Mouse (Mus musculus) colon, adult 2 months (tissue): ENCODE data around the gene 6430531B16Rik. TPM values are rescaled to one million over a fixed set of nuclear protein-coding genes. Genes with fewer than 3 reads are reported as not detected.

ENCODE experiments used
- polyA plus RNA-seq: library from polyadenylated mRNA; depleted of rRNA; stranded (reverse); fragments of >200 nt; gene quantifications from 2 replicates; pipeline ENCODE4 v1.2.3, GENCODE M21; 2012; rRNA removed

Gene 6430531B16Rik
- 0.16 TPM in 2 replicates for polyA plus RNA-seq

DNA sequence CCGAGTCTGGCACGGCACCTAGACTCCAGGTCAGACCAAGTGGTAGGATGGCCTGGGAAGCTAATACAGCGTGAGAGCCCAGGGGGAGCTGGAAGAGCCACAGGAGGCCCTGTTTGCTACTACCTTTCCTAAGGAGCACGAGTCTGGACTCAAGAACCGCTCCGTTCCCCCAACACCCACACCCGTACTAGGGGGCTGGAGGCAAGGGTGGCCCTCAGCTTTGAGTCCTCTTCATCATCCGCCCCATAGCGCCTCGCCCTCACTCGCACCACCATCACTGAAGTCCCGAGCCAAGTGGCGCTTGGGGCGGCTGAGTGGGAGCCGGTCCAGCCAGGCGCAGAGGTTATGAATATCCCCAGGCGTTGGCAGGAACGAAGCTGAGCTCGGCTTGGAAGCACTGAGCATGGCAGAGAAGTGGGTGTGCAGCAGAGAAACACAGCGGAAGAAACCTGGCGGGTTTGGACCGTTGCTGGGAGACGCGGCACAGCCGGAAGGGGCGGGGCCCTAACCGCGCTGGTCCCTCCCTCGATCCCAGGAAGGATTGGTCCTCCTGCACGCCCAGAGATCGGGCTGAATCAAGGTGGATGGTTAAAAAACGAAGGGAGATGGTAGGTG is at the start of gene 6430531B16Rik:
TSS of gene 6430531B16Rik (minus strand) at position 478 of the 615 bp plus-strand sequence.

DNA sequence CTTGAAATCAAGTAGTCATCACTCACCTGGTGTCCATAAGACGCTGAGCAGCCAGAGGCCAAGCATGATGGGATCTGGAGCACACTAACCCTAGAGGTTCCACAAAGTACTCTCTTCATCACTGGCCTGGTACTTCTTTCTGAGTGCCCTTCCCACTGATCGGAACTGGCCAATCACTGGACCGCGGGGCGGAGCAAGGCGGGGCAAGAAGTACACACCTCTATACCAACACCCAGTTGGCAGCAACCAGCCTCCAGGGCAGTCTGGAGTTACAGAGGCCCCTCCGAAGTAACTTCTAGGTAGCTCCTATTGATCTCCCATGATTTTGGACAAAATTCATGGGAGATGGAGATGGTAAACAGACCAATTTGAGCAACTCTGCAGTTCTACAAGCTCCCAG is 13.9 kb upstream of the 6430531B16Rik start, which contains the start of gene Adam8:
TSS of gene Adam8 (minus strand) at position 157 of the 400 bp plus-strand sequence.

DNA sequence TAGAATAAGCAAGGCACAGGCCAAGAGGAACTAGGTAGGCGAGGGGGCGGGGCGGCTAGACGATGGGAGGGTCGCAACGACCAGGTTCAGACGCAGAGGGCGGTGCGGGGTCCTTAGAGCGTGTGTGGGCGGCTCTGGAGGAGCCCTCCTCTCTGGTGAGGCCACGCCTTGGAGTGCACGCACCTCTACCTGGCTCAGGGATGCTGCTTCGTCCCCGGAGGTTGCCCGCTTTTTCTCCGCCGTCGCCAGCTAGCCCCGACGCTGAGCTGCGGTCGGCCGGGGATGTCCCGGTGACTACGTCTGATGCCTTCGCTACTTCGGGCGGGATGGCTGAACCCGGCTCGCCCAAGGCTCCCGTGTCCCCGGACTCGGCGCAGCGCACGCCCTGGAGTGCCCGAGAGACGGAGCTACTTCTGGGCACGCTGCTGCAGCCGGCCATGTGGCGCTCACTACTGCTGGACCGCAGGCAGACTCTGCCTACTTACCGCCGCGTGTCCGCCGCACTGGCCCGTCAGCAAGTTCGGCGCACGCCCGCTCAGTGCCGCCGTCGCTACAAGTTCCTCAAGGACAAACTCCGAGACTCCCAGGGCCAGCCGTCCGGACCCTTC is 34.8 kb downstream of the 6430531B16Rik start, which contains the start of gene Utf1:
TSS of gene Utf1 (plus strand) at position 116 of the 608 bp plus-strand sequence.

Other genes starting within 250 kb of the 6430531B16Rik start
- 0.21 and 0.38 TPM in 2 replicates for gene Adgra1, start 144.6 kb downstream of the 6430531B16Rik start, polyA plus RNA-seq
- 0.26 and 0.41 TPM in 2 replicates for gene Kndc1, start 84.1 kb downstream of the 6430531B16Rik start, polyA plus RNA-seq
- 0.23 TPM in 1 of 2 replicates, not detected in the other for gene Utf1, start 35.0 kb downstream of the 6430531B16Rik start, polyA plus RNA-seq
- 4.5 and 5.3 TPM in 2 replicates for gene Adam8, start 13.8 kb upstream of the 6430531B16Rik start, polyA plus RNA-seq
- 55.6 and 88.0 TPM in 2 replicates for gene Zfp511, start 57.6 kb upstream of the 6430531B16Rik start, polyA plus RNA-seq
- 13.5 and 15.3 TPM in 2 replicates for gene Tubgcp2, start 57.9 kb upstream of the 6430531B16Rik start, polyA plus RNA-seq
- gene Msx3, start 70.3 kb upstream of the 6430531B16Rik start, polyA plus RNA-seq, result 0.08 and 0.16 TPM in 2 replicates
- 4.1 and 5.0 TPM in 2 replicates for gene Caly, start 103.8 kb upstream of the 6430531B16Rik start, polyA plus RNA-seq
- gene Prap1, start 114.6 kb upstream of the 6430531B16Rik start, polyA plus RNA-seq, result 14.8 and 25.0 TPM in 2 replicates
- gene Fuom, start 123.7 kb upstream of the 6430531B16Rik start, polyA plus RNA-seq, result 100 and 110 TPM in 2 replicates
- gene Paox, start 137.0 kb upstream of the 6430531B16Rik start, polyA plus RNA-seq, result 8.3 and 9.1 TPM in 2 replicates
- 112 and 131 TPM in 2 replicates for gene Echs1, start 137.7 kb upstream of the 6430531B16Rik start, polyA plus RNA-seq
- 14.0 and 15.3 TPM in 2 replicates for gene Mtg1, start 158.8 kb upstream of the 6430531B16Rik start, polyA plus RNA-seq
- 0.93 and 1.4 TPM in 2 replicates for gene Sprn, start 176.1 kb upstream of the 6430531B16Rik start, polyA plus RNA-seq
- gene Olfr522, start 186.0 kb upstream of the 6430531B16Rik start, polyA plus RNA-seq, result not detected in 2 replicates
- gene Olfr523, start 194.5 kb upstream of the 6430531B16Rik start, polyA plus RNA-seq, result 0.10 TPM in 1 of 2 replicates, not detected in the other
- not detected in 2 replicates for gene Olfr524, start 227.2 kb upstream of the 6430531B16Rik start, polyA plus RNA-seq
- 0.30 and 0.50 TPM in 2 replicates for gene Cd163l1, start 239.5 kb upstream of the 6430531B16Rik start, polyA plus RNA-seq